Mouse (Mus musculus) spleen, adult 2 months (tissue): ENCODE measurements around the gene Setd1b. TPM values are rescaled to one million over a fixed set of nuclear protein-coding genes. Genes with fewer than 3 reads are reported as not detected.

Source experiments
- DNase-seq, 2 experiments: peaks; one replicate each; pipeline versions ENCODE4 v3.0.0 to v3.0.0-alpha.2; 2012 to 2021; ENCODE audit warnings: low spot score in 2 of 2, low read depth in 1 of 2
- H3K27ac ChIP-seq: fragments of 200-500 bp; 2 replicates; pipeline ENCODE4 v1.5.1; 2012; ENCODE audit warnings: low read length, inconsistent platforms; ENCODE audit not compliant: insufficient read depth
- H3K27me3 ChIP-seq: fragments of 200-500 bp; 2 replicates; pipeline ENCODE4 v1.6.1; 2012; ENCODE audit warnings: mild to moderate bottlenecking, moderate library complexity, low read length, inconsistent platforms; ENCODE audit not compliant: control insufficient read depth, insufficient read depth
- H3K36me3 ChIP-seq: fragments of 200-500 bp; 2 replicates; pipeline ENCODE4 v1.6.1; 2012; ENCODE audit warnings: mild to moderate bottlenecking, low read length, inconsistent platforms; ENCODE audit not compliant: control insufficient read depth, insufficient read depth
- H3K4me1 ChIP-seq: fragments of 200-500 bp; 2 replicates; pipeline ENCODE4 v1.6.1; 2011; ENCODE audit warnings: inconsistent platforms; ENCODE audit not compliant: control insufficient read depth, insufficient read depth, insufficient read length
- H3K4me3 ChIP-seq: fragments of 200-500 bp; 2 replicates; pipeline ENCODE4 v1.5.1; 2011; ENCODE audit warnings: mild to moderate bottlenecking, inconsistent platforms; ENCODE audit not compliant: insufficient read depth, insufficient read length; ENCODE audit errors: extremely low read depth
- CTCF ChIP-seq: fragments of 200-500 bp; IDR thresholded peaks from 2 replicates; pipeline ENCODE4 v1.5.1; 2011; ENCODE audit warnings: mild to moderate bottlenecking, inconsistent platforms; ENCODE audit not compliant: insufficient read depth, insufficient read length, insufficient replicate concordance; ENCODE audit errors: extremely low read depth
- POLR2A ChIP-seq: fragments of 200-500 bp; IDR thresholded peaks from 2 replicates; pipeline ENCODE4 v1.6.1; 2011; ENCODE audit warnings: low read depth, low read length, inconsistent platforms
- WGBS: fragments of 180-500 bp; shearing (Covaris S2); methylation state at CpG from one replicate; pipeline ENCODE4 v1.1.7; 2018; 5-methylcytosine and 5-hydroxymethylcytosine counted together
- polyA plus RNA-seq: library from polyadenylated mRNA; depleted of rRNA; stranded (reverse); fragments of >200 nt; gene quantifications from 2 replicates; pipeline ENCODE4 v1.2.3, GENCODE M21; 2012; rRNA removed

Gene Setd1b
- polyA plus RNA-seq = 20.5 and 23.2 TPM in 2 replicates

- under 1% methylated on average over 95 of the region's 103 CpGs for WGBS
- no peak for DNase-seq
Observed at GRCm38 (mm10) chr5:123142161-123143157, at the start of gene Setd1b. TSS of gene Setd1b (plus strand) at chr5:123142193.

GRCm38 (mm10) chr5:123093077-123093633, 48.8 kb upstream of the Setd1b start:
- DNase-seq = no peak
- no peak for TF ChIP-seq POLR2A
- no peak for TF ChIP-seq CTCF
- H3K36me3 ChIP-seq = no peaks in the 10 kb centered on the region
- no peaks in the 10 kb centered on the region for H3K4me1 ChIP-seq
- WGBS = 88% methylated on average over 14 of the region's 14 CpGs
- no peaks in the 10 kb centered on the region for H3K27me3 ChIP-seq
- H3K4me3 ChIP-seq = no peak overlapping the region
- no peak overlapping the region; the same call in 1 of the 2 replicates for H3K27ac ChIP-seq

More at GRCm38 (mm10) chr5:123142161-123143157, at the start of gene Setd1b:
- TF ChIP-seq CTCF (no peak), POLR2A (no peak)
- Histone ChIP-seq H3K27ac (peak within 1 kb of the TSS; percentile 100), H3K27me3 (no peaks in the 10 kb centered on the region), H3K4me1 (peaks cover 16% of the 10 kb centered on the region; the same call in 1 of the 2 replicates), H3K36me3 (peaks cover 13% of the 10 kb centered on the region), H3K4me3 (peak within 1 kb of the TSS; percentile 89)

- Histone ChIP-seq H3K4me1 (no peaks in the 10 kb centered on the region), H3K4me3 (no peak overlapping the region), H3K36me3 (no peaks in the 10 kb centered on the region), H3K27me3 (no peaks in the 10 kb centered on the region), H3K27ac (peak overlapping the region; percentile 25; the same call in 1 of the 2 replicates)
- TF ChIP-seq CTCF (no peak), POLR2A (no peak)
- WGBS = 82% methylated on average over 25 of the region's 25 CpGs
- DNase-seq = no peak
Observed at GRCm38 (mm10) chr5:123094238-123094991, 47.6 kb upstream of the Setd1b start.

- H3K36me3 ChIP-seq = no peaks in the 10 kb centered on the region
- no peak for DNase-seq
- WGBS = 91% methylated on average over 8 of the region's 8 CpGs
- H3K4me1 ChIP-seq = no peaks in the 10 kb centered on the region
- no peak overlapping the region for H3K4me3 ChIP-seq
- no peak for TF ChIP-seq CTCF
- TF ChIP-seq POLR2A = no peak
- H3K27me3 ChIP-seq = no peaks in the 10 kb centered on the region
- H3K27ac ChIP-seq = no peak overlapping the region
Observed at GRCm38 (mm10) chr5:123096299-123096698, 45.7 kb upstream of the Setd1b start.

- 89% methylated on average over 2 of the region's 2 CpGs for whole genome bisulfite sequencing
- DNase-seq = no peak
- TF ChIP-seq POLR2A (no peak), CTCF (no peak)
Observed at GRCm38 (mm10) chr5:123098487-123098886, 43.5 kb upstream of the Setd1b start.

GRCm38 (mm10) chr5:123102376-123102775, 39.6 kb upstream of the Setd1b start:
- no peaks in the 10 kb centered on the region for H3K27me3 ChIP-seq
- H3K36me3 ChIP-seq = no peaks in the 10 kb centered on the region
- 55% methylated on average over 7 of the region's 7 CpGs for WGBS
- H3K4me1 ChIP-seq = no peaks in the 10 kb centered on the region
- no peak for DNase-seq
- H3K4me3 ChIP-seq = no peak overlapping the region
- no peak overlapping the region for H3K27ac ChIP-seq
- TF ChIP-seq CTCF = no peak
- no peak for TF ChIP-seq POLR2A

More at GRCm38 (mm10) chr5:123098487-123098886, 43.5 kb upstream of the Setd1b start:
- H3K36me3 ChIP-seq = no peaks in the 10 kb centered on the region
- H3K4me1 ChIP-seq = no peaks in the 10 kb centered on the region
- H3K4me3 ChIP-seq = no peak overlapping the region
- H3K27me3 ChIP-seq = no peaks in the 10 kb centered on the region
- H3K27ac ChIP-seq = no peak overlapping the region
